In the genomic region with DNA sequence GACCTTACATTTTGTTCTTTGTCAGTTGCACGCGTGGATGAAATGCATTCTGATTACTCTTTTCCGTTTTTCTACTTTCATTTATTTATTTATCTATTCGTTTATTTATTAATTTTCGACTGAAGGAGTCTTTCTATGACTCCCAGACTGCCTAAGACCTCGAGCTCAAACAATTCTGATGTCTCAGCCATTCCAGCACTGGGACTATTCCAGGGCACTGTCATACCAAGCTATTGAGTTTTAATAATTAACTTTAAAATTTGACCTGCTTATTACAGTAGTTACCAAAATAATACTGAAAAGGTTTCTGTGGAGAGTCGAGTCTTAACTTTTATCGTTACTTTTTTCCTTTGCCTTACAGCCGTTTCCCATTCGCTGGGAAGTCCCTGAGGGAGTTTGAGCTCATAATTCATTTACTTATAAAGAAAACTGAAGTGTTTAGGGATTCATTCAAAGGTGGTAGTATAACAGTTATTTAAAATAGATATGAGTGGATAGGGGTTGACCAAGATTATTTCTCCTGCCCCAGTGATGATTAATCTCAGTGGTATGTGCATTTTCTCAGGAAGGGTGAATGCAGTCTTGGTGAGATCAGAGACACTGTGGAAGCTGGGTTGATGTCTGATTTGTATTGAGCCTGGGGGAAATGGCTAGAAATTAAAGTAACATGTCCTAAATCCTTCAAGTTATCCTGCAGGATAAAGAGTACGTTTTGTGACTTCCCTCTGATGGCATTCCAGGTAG, we compare ENCODE assay signal across 8 mouse cellular contexts. TPM values are rescaled to one million over a fixed set of nuclear protein-coding genes. Genes with fewer than 3 reads are reported as not detected.
DNase-seq lines count a peak whose midpoint lies in the region; ATAC-seq and TF ChIP-seq lines count a peak whose summit lies in the region.

No protein-coding gene starts in this region.

- peaks cover 18% of the 10 kb centered on the region; the same call in 1 of the 2 replicates for H3K4me1 ChIP-seq in heart, embryonic 10.5 days
- no peaks in the 10 kb centered on the region for H3K4me1 ChIP-seq in hindbrain, postnatal 0 days (ENCODE audit: insufficient read depth, low read length)

- H3K4me3 ChIP-seq in heart, embryonic 10.5 days: peak overlapping the region; percentile 81
- H3K4me3 ChIP-seq in hindbrain, postnatal 0 days (ENCODE audit: low read length): peak overlapping the region; percentile 70
- H3K4me3 ChIP-seq in macrophage (ENCODE audit: inconsistent target): peak overlapping the region; percentile 14; the same call in 1 of the 2 replicates

- no peaks in the 10 kb centered on the region for H3K36me3 ChIP-seq in heart, embryonic 10.5 days
- H3K36me3 ChIP-seq in hindbrain, postnatal 0 days (ENCODE audit: insufficient read depth, low read length): no peaks in the 10 kb centered on the region
- no peaks in the 10 kb centered on the region for H3K36me3 ChIP-seq in macrophage (ENCODE audit: inconsistent target)

- 47% methylated on average over 11 of the region's 11 CpGs for WGBS in heart, embryonic 10.5 days
- WGBS in hindbrain, postnatal 0 days: 53% methylated on average over 11 of the region's 11 CpGs
- WGBS in macrophage (ENCODE audit: missing documents): 31% methylated on average over 11 of the region's 11 CpGs

- ATAC-seq in Patski: peak; percentile 75
- no peak for ATAC-seq in hindbrain, postnatal 0 days

- H3K4me2 ChIP-seq in hindbrain, postnatal 0 days (ENCODE audit: low read depth, low read length): peak overlapping the region; percentile 88

- CTCF ChIA-PET in Patski (lab: Charles Lee): interaction anchor here (1.2 to 1.8 kb wide), 2 partner anchors 9 to 10 kb away, joined by 3 to 4 read pairs; no protein-coding TSS in a partner anchor

- H3K27ac ChIP-seq in heart, embryonic 10.5 days: peak overlapping the region; percentile 96; the same call in 1 of the 2 replicates
- no peak overlapping the region for H3K27ac ChIP-seq in hindbrain, postnatal 0 days
- H3K27ac ChIP-seq in macrophage: no peak overlapping the region

- TF ChIP-seq CTCF in Patski (IDR thresholded peaks at IDR 0.05): no peak
- TF ChIP-seq CTCF in hindbrain, postnatal 0 days (IDR thresholded peaks at IDR 0.05; ENCODE audit: low read depth): no peak

- POLR2A ChIA-PET in Patski (lab: Charles Lee): no interaction called here

- no peak overlapping the region; the same call in 1 of the 2 replicates for H3K9ac ChIP-seq in hindbrain, postnatal 0 days (replicated peaks; ENCODE audit: low read length)

- H3K79me2 ChIP-seq in macrophage (ENCODE audit: inconsistent target): no peaks in the 10 kb centered on the region

- no peaks in the 10 kb centered on the region for H3K9me3 ChIP-seq in heart, embryonic 10.5 days
- H3K9me3 ChIP-seq in hindbrain, postnatal 0 days (ENCODE audit: low read length): no peaks in the 10 kb centered on the region

- H3K27me3 ChIP-seq in heart, embryonic 10.5 days (ENCODE audit: insufficient read depth, poor library complexity, severe bottlenecking): no peaks in the 10 kb centered on the region
- no peaks in the 10 kb centered on the region for H3K27me3 ChIP-seq in Patski
- no peaks in the 10 kb centered on the region for H3K27me3 ChIP-seq in hindbrain, postnatal 0 days (ENCODE audit: insufficient read depth, low read length)

- no peak for DNase-seq in heart, embryonic 10.5 days (ENCODE audit: low spot score)
- no peak for DNase-seq in heart, adult 18-20 months
- peak; percentile 6 for DNase-seq in Patski (ENCODE audit: low read depth, low spot score)
- DNase-seq in hindbrain, postnatal 0 days (ENCODE audit: low spot score): no peak
- DNase-seq in adrenal gland, adult 2 months: no peak
- DNase-seq in ovary, postnatal 36 days (ENCODE audit: low spot score): no peak
- no peak for DNase-seq in gastrocnemius, postnatal 25 days

- in situ Hi-C loops in Patski (cut with MboI; ENCODE audit: low pct_unique_long_range_greater_than_20kb): no loop called here

RNA-seq across cellular contexts. Expression of a gene that starts 56.9 kb away (rescaled TPM):
- 75.9 and 90.6 TPM in 2 replicates for polyA plus RNA-seq in heart, embryonic 10.5 days (2016; fragmentation: Nextera tagmentation; extraction: Ambion mirVana)
- total RNA-seq in heart, adult 18-20 months (2021): 10 to 100 TPM; 24.4 to 32.2 TPM
- polyA plus RNA-seq in Patski (2021): 4.0 TPM
- total RNA-seq in hindbrain, postnatal 0 days (2014; rRNA removed): 18.3 and 30.3 TPM in 2 replicates
- polyA plus RNA-seq in hindbrain, postnatal 0 days (2015; fragmentation: Nextera tagmentation; extraction: Ambion mirVana): 33.1 and 38.6 TPM in 2 replicates
- 10 to 100 TPM in 6 of 26 experiments, 1 to 10 TPM in 16, under 1 TPM in 4; 0.36 to 17.8 (median 5.5) TPM for total RNA-seq in macrophage (2018; cell fraction: chromatin; rRNA removed)
- 1 to 10 TPM; 2.7 to 7.5 (median 5.0) TPM for total RNA-seq in macrophage (2018; cell fraction: cytosol; rRNA removed)
- total RNA-seq in macrophage (2018; cell fraction: nucleus; rRNA removed): 10 to 100 TPM in 3 of 26 experiments, 1 to 10 TPM in 23; 1.8 to 11.7 (median 5.8) TPM
- 4.1 to 7.6 TPM (median 4.8 TPM) in 3 replicates for polyA plus RNA-seq in macrophage (2018)
- total RNA-seq in adrenal gland, adult 2 months (2021): 10 to 100 TPM; 19.9 to 33.7 TPM
- 1.5 and 1.7 TPM in 2 replicates for polyA plus RNA-seq in adrenal gland, adult 2 months (2012; rRNA removed)
- total RNA-seq in gastrocnemius, postnatal 25 days (2021): 10 to 100 TPM; 14.6 to 19.1 TPM

Comparison
In these comparisons a context has a peak if more than half of its experiments do, and no peak if none do; other contexts are left out.
1. H3K4me3 ChIP-seq: peak in every context shown above with its lines; median percentile 81 in heart, embryonic 10.5 days; 70 in hindbrain, postnatal 0 days; 14 in macrophage.